Mouse (Mus musculus) G1E (cell line): ENCODE results near the gene Igf2bp2. TPM values are rescaled to one million over a fixed set of nuclear protein-coding genes. Genes with fewer than 3 reads are reported as not detected.

ENCODE experiments used
- ATAC-seq: 2 replicates; pipeline ENCODE4 v1.8.0; 2016; ENCODE audit warnings: mild to moderate bottlenecking; ENCODE audit not compliant: insufficient number of reproducible peaks, poor library complexity, low FRiP score, severe bottlenecking; ENCODE audit errors: extremely low read depth
- DNase-seq: peaks from one replicate; pipeline ENCODE4 v3.0.0; 2012; ENCODE audit warnings: low spot score
- H3K27me3 ChIP-seq: 2 replicates; pipeline ENCODE4 v1.6.1; 2012; ENCODE audit warnings: mild to moderate bottlenecking, low read length, inconsistent platforms; ENCODE audit not compliant: insufficient read depth
- H3K36me3 ChIP-seq: replicated peaks from 2 replicates; pipeline ENCODE3; 2012; ENCODE audit warnings: mild to moderate bottlenecking, inconsistent platforms
- H3K4me1 ChIP-seq: 2 replicates; pipeline ENCODE4 v1.6.1; 2012; ENCODE audit warnings: low read depth, low read length, inconsistent platforms, mixed read lengths; ENCODE audit not compliant: insufficient read depth
- H3K4me3 ChIP-seq: 2 replicates; pipeline ENCODE4 v1.5.1; 2012; ENCODE audit warnings: low read depth, mild to moderate bottlenecking, inconsistent platforms, low read length, moderate library complexity, mixed read lengths
- H3K9me3 ChIP-seq: replicated peaks from 2 replicates; pipeline ENCODE4 v1.6.1; 2012; ENCODE audit warnings: inconsistent platforms
- CTCF ChIP-seq: IDR thresholded peaks from 2 replicates; pipeline ENCODE4 v1.5.1; 2012; ENCODE audit warnings: low read depth, low read length, inconsistent platforms, mixed read lengths
- GATA1 ChIP-seq: IDR thresholded peaks from 2 replicates; pipeline ENCODE4 v1.6.1; 2012; ENCODE audit warnings: borderline replicate concordance, low read length, inconsistent platforms, mixed read lengths
- GATA2 ChIP-seq: IDR thresholded peaks from 2 replicates; pipeline ENCODE4 v1.6.1; 2012; ENCODE audit warnings: low read depth, low read length, inconsistent platforms, borderline replicate concordance
- POLR2AphosphoS5 ChIP-seq: IDR thresholded peaks from 2 replicates; pipeline ENCODE4 v1.6.1; 2012; ENCODE audit warnings: low read depth, low read length, inconsistent platforms; ENCODE audit not compliant: insufficient replicate concordance
- TAL1 ChIP-seq: conservative IDR thresholded peaks from 2 replicates; pipeline ENCODE4 v1.6.1; 2012; ENCODE audit warnings: low read depth, low read length, inconsistent platforms, mixed read lengths
- polyA plus RNA-seq: library from polyadenylated mRNA; stranded (reverse); fragments of >175 nt; gene quantifications from 2 replicates; pipeline ENCODE4 v1.2.3, GENCODE M21; 2012
- total RNA-seq, 2 experiments: library from RNA; stranded (forward) in 1 of 2; stranded (reverse) in 1 of 2; fragments of 200-1000 nt in 1 of 2; fragments of >200 nt in 1 of 2; fragmentation: Nextera tagmentation in 1 of 2; gene quantifications; 2 replicates each; pipeline ENCODE4 v1.2.3; 2014 to 2017

Gene Igf2bp2
- total RNA-seq (2014; fragmentation: Nextera tagmentation) (1.1 and 1.3 TPM in 2 replicates), total RNA-seq (2017) (0.41 and 0.87 TPM in 2 replicates), polyA plus RNA-seq (0.12 and 0.24 TPM in 2 replicates)

DNA sequence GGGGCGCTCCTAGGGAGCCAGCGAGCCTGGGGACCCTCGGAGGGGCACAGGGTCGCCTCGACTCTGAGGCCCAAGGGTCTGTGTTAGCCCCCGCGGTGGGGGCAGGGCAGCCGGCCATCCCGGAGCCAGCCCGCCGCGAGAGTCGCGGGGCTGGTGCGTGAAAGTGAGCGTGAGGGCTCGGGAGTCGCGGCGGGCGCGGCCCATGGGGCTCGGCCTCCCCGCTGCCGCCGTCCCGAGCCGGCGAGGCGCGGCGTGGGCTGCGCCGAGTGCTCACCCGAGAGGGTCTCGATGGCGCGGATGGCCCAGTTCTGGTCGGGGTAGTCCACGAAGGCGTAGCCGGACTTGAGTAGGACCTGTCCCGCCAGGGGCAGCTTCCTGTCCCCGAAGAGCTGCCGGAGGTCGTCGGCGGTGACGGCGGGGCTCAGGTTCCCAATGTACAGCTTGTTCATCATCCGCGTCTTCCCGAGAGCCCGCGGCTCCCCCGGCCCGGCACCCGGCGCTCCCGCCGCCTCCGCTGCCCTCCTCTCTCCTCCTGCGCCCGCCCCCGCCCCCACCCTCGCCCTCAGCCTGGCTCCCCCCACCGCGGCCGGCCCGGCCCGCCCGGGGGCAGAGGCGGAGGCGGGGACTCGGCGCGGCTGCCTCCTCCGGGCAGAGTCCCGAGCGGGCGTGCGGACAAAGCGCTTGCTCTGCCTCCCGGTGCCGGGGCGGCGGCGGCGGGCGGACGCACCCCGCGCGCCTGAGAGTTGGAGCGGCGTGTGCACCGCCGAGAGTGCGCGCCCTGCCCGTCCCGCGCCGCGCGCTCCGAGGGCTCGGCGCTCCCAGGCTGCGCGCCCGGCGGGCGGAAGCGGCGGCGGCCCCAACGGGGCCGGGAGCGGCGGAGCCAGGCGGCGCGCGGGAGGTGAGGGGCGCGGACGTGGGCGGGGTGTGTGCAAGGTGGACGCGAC, at the start of gene Igf2bp2:
Igf2bp2 (minus strand) TSS at position 788 of the 944 bp plus-strand sequence.
- H3K27me3 ChIP-seq, result peaks cover 23% of the 10 kb centered on the region
- H3K4me3 ChIP-seq, result no peak within 1 kb of the TSS
- ATAC-seq (no peak), DNase-seq (no peak)
- no peaks in the 10 kb centered on the region for H3K36me3 ChIP-seq
- TF ChIP-seq CTCF (no peak), GATA2 (no peak), TAL1 (no peak), POLR2AphosphoS5 (no peak), GATA1 (no peak)
- H3K9me3 ChIP-seq, result peaks cover 16% of the 10 kb centered on the region
- H3K4me1 ChIP-seq, result no peaks in the 10 kb centered on the region

DNA sequence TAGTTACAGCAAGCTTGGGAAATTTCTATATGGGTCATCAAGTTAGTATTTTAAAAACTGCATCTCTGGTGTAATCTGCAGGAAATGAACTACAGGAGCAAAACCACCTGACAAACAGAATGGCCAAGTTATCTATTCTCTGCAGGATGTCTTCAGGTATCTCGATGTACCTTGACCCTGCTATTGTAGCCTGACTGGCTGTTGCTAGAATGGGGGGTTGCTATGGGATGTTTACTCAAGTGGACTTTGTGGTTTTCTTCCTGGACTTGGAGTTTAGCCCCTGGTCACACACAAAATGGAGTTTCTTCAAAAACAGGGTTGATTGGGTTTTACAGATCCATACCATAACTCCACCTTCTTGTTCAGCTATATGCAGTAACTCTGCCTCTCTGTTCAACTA, 40.4 kb upstream of the Igf2bp2 start:
- DNase-seq (no peak), ATAC-seq (no peak)
- H3K9me3 ChIP-seq, result no peaks in the 10 kb centered on the region
- TF ChIP-seq POLR2AphosphoS5 (no peak), CTCF (no peak), TAL1 (no peak), GATA1 (no peak), GATA2 (no peak)
- peaks cover 3% of the 10 kb centered on the region; the same call in 1 of the 2 replicates for H3K27me3 ChIP-seq
- H3K4me3 ChIP-seq, result no peak overlapping the region
- H3K36me3 ChIP-seq, result no peaks in the 10 kb centered on the region
- peaks cover 11% of the 10 kb centered on the region for H3K4me1 ChIP-seq

DNA sequence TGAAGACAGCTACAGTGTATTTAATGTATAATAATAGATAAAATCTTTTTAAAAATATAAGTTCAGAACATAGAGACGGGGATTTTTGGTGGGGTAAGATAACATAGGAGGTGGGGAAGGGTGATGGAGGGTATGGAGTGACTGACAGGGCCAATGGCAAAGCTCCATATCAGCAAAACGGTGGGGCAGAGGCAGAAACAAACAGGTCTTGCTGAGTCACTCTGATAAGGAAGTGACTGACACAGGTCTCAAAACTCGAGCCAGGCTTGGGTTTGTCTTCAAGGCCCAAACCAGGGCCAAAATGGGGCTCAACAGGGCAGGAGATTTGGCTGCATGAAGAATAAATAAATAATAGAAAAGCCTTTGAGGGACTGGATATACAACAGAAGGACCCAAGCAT, 38.8 kb upstream of the Igf2bp2 start:
- H3K4me3 ChIP-seq, result no peak overlapping the region
- no peaks in the 10 kb centered on the region for H3K36me3 ChIP-seq
- no peaks in the 10 kb centered on the region for H3K27me3 ChIP-seq
- H3K9me3 ChIP-seq, result no peaks in the 10 kb centered on the region
- peaks cover 11% of the 10 kb centered on the region for H3K4me1 ChIP-seq
- DNase-seq, result no peak
- no peak for TF ChIP-seq GATA2
- TF ChIP-seq TAL1, result no peak
- TF ChIP-seq CTCF, result no peak
- no peak for TF ChIP-seq GATA1
- TF ChIP-seq POLR2AphosphoS5, result no peak
- ATAC-seq, result no peak

DNA sequence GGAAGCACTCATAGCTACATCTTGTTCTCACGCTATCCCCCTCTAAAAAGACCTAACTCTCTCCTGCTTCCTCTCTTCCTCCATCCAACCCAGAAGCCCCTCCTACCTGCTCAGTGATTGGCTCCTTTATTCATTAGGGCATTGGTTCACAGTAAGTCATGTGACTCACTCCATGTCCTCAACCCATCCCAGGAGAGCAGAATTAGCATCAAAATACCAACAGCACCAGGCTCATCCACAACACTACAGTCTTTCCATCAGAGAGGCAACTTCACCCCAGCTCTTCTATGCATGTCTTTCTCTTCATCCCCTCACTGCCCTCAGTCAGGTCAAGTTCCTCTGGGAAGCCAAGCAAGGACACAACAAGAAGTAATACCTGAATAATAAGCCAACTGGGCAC, 37.4 kb upstream of the Igf2bp2 start:
- no peak for ATAC-seq
- no peaks in the 10 kb centered on the region for H3K36me3 ChIP-seq

DNA sequence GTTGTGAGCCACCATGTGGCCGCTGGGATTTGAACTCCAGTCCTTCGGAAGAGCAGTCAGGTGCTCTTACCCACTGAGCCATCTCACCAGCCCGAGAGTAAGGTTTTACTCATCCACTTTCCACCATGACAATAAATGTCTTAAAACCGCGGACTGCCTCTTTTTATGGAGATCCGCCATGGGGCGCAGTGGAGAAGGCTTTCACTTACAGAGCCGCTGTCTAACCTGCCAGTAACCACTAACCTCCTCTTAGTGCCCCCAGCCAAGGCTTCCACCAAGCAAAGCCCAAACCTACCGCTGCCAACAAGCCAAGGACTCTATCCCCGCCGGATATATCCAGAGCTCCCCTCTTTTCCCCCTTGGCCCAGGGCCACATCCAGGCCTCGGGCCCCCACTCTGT, 24.3 kb upstream of the Igf2bp2 start:
- Histone ChIP-seq H3K9me3 (no peaks in the 10 kb centered on the region), H3K27me3 (peaks cover 23% of the 10 kb centered on the region), H3K36me3 (no peaks in the 10 kb centered on the region), H3K4me3 (no peak overlapping the region), H3K4me1 (no peaks in the 10 kb centered on the region)
- no peak for ATAC-seq
- DNase-seq, result no peak
- TF ChIP-seq CTCF (no peak), POLR2AphosphoS5 (no peak), GATA1 (no peak), TAL1 (no peak), GATA2 (no peak)

More for the DNA sequence above, 37.4 kb upstream of the Igf2bp2 start:
- H3K4me3 ChIP-seq, result no peak overlapping the region
- DNase-seq, result no peak
- no peaks in the 10 kb centered on the region for H3K9me3 ChIP-seq
- no peak for TF ChIP-seq GATA1
- no peak for TF ChIP-seq CTCF
- TF ChIP-seq GATA2, result no peak
- TF ChIP-seq POLR2AphosphoS5, result no peak
- no peak for TF ChIP-seq TAL1
- no peaks in the 10 kb centered on the region for H3K27me3 ChIP-seq
- H3K4me1 ChIP-seq, result peaks cover 11% of the 10 kb centered on the region

DNA sequence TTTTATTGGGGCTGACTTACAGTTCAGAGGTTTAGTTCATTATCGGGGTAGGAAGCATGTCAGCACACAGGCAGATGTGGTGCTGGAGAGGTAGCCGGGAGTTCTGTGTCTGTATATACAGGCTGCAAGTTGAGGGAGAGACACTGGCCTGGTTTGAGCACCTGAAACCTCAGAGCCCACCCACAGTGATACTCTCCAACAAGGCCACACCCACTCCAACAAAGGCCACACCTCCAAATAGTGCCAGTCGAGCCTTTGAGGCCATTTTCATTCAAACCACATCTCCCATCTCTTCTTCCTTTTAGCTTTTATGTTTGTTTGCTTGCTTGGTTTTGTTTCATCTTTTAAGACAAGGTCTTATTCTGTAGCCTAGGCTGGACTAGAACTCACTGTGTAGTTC, 22.3 kb upstream of the Igf2bp2 start:
- DNase-seq (no peak), ATAC-seq (no peak)
- H3K4me3 ChIP-seq, result no peak overlapping the region

More for the DNA sequence above, 22.3 kb upstream of the Igf2bp2 start:
- TF ChIP-seq GATA1, result no peak
- TF ChIP-seq GATA2, result no peak
- no peak for TF ChIP-seq TAL1
- peaks cover 23% of the 10 kb centered on the region for H3K27me3 ChIP-seq
- H3K9me3 ChIP-seq, result no peaks in the 10 kb centered on the region
- no peaks in the 10 kb centered on the region for H3K4me1 ChIP-seq
- no peaks in the 10 kb centered on the region for H3K36me3 ChIP-seq
